Mouse (Mus musculus): Measurements from ENCODE around the gene Cbln4.

- TF ChIP-seq GATA1 (IDR thresholded peaks at IDR 0.05; ENCODE audit: borderline replicate concordance, low read length) (no peak), FLI1 (IDR thresholded peaks at IDR 0.05; ENCODE audit: low read length) (no peak)
Measured at GRCm38 (mm10) chr2:172042125-172042524, 1.1 kb downstream of the Cbln4 start.

All from megakaryocyte, embryonic 14.5 days (primary cell).